Mouse (Mus musculus): ENCODE measurements around the gene Onecut1.

The Onecut1 gene

GRCm38 (mm10) chr9:74862096-74862780 lies 517 bp downstream of the Onecut1 start:
- DNase-seq: no peak

- no peak for DNase-seq
Observed at GRCm38 (mm10) chr9:74862783-74863654, 1.3 kb downstream of the Onecut1 start.

DNA sequence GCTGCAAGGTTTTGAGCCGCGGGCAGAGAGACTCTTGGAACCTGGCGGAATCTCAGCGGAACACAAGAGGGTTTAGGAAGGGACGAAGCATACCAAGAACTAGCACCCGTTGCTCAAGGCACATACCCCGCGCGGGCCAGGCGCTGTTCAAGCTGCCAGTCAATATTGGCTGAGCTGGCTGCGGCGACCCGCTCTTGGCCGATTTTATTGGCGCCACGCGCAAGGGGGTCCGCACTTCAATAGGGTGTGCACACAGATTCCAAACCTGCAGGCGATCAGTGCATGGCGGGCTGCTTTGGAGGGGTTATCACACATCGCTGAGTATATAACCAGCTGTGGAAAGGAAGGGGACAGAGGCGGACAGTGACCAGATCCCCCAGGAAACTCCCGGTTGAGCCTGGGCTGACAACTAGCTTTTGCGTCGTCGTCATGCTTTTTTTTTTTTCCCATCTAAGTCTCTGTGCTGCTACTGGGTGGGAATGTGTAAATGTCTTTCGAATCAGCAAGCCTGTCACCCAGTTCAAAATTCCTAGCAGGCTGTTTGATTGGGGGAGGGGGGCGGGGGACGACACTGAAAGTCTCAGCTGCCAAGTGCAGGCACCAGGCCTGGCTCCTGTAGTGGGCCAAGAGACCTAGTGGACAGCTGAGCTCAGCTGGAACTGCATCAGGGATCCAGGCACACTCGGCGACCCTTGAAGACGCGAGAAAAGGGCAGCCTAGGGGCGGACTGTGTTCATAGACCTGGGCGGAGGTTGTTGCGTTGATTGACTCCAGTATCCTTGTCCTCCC lies 2.1 kb downstream of the Onecut1 start:
- no peak for DNase-seq

DNA sequence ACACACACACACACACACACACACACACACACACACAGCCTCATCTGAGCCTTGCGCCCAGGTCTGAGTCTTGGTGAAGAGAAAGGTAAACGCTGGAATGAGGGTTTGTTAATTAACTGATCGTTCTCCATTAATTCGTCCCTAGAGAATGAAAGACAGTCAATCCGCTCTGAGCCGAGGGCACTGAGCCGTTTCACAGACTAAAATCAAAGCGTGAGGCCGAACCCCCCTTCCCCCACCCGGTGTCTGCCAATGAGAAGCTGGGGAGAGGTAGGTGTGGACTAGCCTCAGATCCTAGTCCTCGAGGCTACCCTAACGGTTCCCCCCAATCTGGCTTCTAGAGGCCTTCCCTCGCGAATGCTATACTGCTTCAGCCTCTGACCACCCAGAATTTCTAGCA lies 2.8 kb downstream of the Onecut1 start:
- no peak for DNase-seq

DNA sequence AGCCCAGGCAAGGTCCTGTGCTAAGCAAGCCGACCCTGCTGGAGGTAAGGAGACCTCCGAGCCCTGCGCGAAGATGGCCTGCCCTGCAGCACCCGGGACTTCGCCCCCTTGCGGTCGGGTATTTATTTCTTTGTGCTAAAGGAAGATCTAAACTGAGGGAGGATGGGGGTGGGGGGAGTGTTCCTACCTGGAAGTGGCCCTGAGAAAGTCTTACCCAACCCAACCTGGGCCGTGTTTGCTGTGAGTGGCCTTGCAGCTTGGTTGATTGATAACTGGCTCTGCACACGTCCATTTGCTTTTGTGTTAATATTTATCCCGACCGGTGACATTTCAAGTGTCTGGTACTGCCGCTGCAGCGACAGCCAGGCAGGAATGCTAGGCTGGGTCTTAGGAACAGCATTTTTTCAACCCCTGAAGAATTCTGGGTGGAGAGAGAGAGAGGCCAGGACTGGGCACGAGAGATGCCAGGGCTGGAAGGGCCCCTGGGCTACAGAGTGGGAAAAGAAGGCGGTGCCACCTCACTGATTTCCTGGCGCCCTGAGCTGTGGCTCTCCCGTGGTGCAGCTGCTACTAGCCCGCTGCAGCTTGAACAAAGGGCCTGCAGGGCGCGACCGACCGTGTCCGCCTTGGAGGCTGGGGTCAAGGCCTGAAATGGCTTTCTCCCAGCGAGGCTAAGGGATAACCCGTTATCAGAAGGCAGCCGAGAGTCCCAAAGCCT lies 5.0 kb downstream of the Onecut1 start:
- DNase-seq: no peak

- DNase-seq: peak; percentile 74 to 86
Observed at GRCm38 (mm10) chr9:74867641-74868205, 6.0 kb downstream of the Onecut1 start.

DNA sequence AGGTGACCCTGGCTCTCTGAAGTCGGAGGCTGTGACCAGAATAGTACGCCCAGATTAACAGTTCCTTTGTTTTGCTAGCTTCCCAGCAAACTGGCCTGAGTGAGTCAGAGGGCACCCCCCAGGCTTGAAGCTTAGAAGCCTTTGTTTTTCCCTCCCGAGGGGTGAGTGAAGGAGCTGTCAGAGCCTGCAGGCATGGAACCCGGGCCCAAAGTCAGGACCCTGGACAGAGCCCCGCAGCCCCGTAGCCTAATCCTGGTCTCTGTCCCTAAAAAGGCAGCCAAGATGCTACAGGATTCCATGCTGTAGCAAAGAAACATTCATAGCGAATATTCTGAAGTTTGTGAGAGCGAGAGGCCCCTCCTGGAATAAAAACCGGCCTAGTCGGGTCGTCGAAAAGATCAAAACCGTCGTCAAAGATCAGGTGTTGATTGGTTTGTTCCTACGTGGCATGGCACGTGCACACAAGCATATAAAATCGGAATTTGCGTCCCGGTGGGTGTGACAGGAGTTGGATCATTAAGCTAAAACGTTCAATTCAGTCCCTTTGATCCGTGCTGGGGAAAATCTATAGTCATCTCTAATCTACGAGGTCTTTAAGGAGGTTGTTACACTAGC lies 6.7 kb downstream of the Onecut1 start:
- DNase-seq: no peak

GRCm38 (mm10) chr9:74870960-74871688 lies 9.4 kb downstream of the Onecut1 start:
- DNase-seq: peak; percentile 85 to 90

- no peak for DNase-seq
Observed at GRCm38 (mm10) chr9:74876328-74876727, 14.6 kb downstream of the Onecut1 start.

DNA sequence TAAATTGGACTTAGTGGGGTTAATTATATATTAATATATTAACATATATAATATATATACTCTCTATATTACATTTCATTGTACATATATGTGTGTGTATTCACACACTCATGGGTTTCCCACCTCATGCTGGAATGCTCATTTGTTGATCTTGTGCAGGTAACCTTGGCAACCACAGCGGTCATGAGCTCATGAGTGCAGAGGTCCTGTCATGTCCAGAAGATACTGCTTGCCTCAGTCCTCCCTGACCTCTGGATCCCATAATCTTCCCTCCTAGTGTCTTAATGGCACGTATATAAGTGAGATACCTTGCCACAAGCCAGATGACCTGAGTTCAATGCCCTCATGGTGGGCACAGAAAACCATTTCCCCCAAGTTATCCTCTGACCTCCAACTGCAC lies 16.0 kb downstream of the Onecut1 start:
- no peak for DNase-seq

- DNase-seq: peak; percentile 70 to 72
Observed at GRCm38 (mm10) chr9:74887866-74888265, 26.1 kb downstream of the Onecut1 start.

- DNase-seq: no peak
Observed at GRCm38 (mm10) chr9:74896742-74897141, 35.0 kb downstream of the Onecut1 start.

GRCm38 (mm10) chr9:74897375-74897982 lies 35.8 kb downstream of the Onecut1 start:
- DNase-seq: no peak

- DNase-seq: no peak
Observed at GRCm38 (mm10) chr9:74900141-74900540, 38.4 kb downstream of the Onecut1 start.

DNA sequence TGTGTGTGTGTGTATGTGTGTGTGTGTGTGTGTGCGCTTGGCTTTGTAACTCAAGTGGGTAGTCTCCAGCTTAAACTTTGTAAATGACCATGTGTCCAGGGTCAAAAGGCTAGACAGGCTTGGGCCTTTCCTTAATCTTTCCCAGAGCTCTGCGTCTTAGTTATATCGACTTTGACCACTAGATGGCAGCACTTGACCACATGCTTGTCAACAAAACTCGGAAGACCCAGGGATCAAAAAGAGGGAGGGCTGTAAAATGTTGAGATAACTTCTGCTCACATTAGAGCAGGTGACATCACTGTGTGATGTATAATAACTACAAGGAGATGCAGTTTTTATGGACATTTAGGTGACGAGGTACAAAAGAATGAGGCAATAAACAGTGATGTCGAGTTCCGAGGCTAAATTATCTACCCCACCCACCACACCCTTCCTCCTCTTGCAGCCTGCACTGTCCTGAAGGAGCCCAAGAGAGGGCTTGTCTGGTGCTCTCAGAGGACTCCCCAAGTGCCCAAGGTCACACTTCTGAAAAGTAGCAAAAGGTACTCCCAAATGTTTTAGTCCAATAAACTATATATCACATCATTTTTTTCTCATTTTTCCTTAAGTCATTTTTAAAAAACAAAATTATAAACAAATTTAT lies 43.3 kb downstream of the Onecut1 start:
- DNase-seq: peak; percentile 86 to 88

GRCm38 (mm10) chr9:74906951-74907350 lies 45.2 kb downstream of the Onecut1 start:
- DNase-seq: no peak

GRCm38 (mm10) chr9:74909245-74909644 lies 47.5 kb downstream of the Onecut1 start:
- peak; percentile 19 to 48 for DNase-seq

DNA sequence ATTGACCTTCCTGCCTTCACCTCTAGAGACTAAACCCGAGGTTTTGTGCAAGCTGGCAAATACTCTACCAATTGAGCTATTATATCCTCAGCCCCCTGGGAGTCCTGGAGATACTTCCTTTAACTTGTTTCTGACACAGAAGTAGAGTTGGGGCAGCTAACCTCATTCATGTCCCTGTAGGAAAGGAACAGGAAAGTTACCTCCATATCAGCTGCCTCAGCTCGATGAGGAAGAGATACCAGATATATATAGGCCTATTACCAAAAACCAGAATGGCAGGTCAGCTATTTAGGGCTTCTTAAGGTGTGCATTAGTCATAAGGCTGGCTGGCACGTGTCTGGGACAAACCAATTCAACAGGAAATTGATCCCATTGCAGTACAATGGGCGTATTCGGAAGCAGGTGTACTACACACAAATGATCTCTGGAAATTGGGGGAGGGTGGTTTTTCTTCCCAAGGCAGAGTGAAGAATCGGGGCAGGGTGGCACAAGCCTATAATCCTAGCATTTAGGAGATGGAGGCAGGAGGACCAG lies 48.6 kb downstream of the Onecut1 start:
- DNase-seq: no peak

DNA sequence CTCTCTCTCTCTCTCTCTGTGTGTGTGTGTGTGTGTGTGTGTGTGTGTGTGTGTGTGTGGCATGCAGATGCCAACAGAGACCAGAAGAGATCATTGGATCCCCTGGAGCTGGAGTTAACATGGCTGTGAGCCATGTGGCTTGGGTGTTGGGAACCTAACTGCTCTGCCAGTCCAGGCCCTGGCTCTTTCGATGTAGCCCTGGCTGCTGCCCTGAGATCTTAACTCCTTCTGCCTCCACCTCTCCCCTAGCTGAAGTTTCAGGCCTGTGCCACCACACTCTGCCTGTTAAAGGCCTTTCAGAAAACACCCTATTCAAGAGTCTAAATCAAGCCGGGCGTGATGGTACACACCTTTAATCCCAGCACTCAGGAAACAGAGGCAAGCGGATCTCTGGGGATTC lies 49.7 kb downstream of the Onecut1 start:
- DNase-seq: no peak

DNA sequence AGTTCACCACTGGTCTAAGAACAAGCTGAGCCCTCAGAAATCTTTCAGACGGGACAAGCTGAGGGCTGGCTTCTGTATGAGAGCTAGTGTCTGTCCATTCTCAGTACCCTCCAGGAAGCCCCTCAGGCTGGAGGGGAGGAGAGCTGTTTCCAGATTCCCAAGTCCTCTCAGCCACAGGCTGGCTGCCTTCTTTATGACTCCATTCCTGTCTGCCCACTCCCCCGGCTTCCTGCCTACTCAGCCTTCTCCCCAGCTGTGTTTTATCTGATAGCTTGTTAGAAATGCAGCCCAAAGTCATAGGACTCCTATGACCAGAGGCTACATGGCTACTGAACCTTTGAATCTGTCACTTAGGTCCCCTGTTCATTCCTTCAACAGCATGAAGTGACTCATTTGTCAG lies 50.2 kb downstream of the Onecut1 start:
- no peak for DNase-seq

All from cerebellum, postnatal 14 days (tissue).